Mouse (Mus musculus): ENCODE data around the gene Dmgdh. TPM values are rescaled to one million over a fixed set of nuclear protein-coding genes. Genes with fewer than 3 reads are reported as not detected.

Gene Dmgdh
- polyA plus RNA-seq (2014; fragmentation: Nextera tagmentation; extraction: Ambion mirVana), result 0.12 TPM in 1 of 2 replicates, not detected in the other

DNA sequence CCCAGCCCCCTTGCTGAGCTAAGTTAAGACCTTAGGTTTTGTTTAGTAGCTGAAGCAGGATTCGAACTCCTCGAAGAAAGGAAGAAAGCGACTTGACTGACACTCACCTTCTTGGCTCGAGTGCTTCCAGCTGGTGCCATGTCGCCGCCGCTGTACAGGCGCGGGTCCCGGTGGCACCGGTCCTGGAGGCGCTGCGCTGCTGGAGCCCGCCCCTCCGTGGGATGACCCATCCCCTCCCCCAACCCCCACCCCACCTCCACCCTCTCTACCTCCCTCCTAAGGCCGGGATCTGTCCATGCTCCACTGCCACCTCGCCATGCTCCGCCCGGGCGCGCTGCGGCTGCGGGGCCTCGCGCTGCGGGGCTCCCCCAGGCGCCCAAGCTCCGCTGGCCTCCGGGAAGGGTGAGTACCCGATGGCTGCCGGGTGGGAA, at the start of gene Dmgdh, which contains the start of gene Bhmt2:
Gene Dmgdh (plus strand): TSS at position 303 of the 431 bp plus-strand sequence.
Gene Bhmt2 (minus strand): TSS at position 172 of the 431 bp plus-strand sequence.
- H3K36me3 ChIP-seq (ENCODE audit: control insufficient read depth, insufficient read depth, low read length), result no peaks in the 10 kb centered on the region
- no peak within 1 kb of the TSS for H3K27ac ChIP-seq (ENCODE audit: low read depth, low read length)
- no peaks in the 10 kb centered on the region for H3K4me1 ChIP-seq (ENCODE audit: control insufficient read depth, insufficient read depth, low read length)
- no peak for DNase-seq (ENCODE audit: low spot score, missing footprints)
- whole genome bisulfite sequencing, result 6% methylated on average over 24 of the region's 31 CpGs
- H3K27me3 ChIP-seq (ENCODE audit: control insufficient read depth, insufficient read depth, low read length), result peaks cover 4% of the 10 kb centered on the region; the same call in 1 of the 2 replicates
- peak; percentile 42; the same call in 1 of the 2 replicates for ATAC-seq (ENCODE audit: low FRiP score)
- H3K9me3 ChIP-seq (ENCODE audit: control insufficient read depth, low read length), result no peaks in the 10 kb centered on the region
- peak within 1 kb of the TSS; percentile 33 for H3K4me2 ChIP-seq
- H3K9ac ChIP-seq (ENCODE audit: low read length), result no peak within 1 kb of the TSS
- peak within 1 kb of the TSS; percentile 7; the same call in 1 of the 2 replicates for H3K4me3 ChIP-seq (ENCODE audit: low read depth, low read length)

DNA sequence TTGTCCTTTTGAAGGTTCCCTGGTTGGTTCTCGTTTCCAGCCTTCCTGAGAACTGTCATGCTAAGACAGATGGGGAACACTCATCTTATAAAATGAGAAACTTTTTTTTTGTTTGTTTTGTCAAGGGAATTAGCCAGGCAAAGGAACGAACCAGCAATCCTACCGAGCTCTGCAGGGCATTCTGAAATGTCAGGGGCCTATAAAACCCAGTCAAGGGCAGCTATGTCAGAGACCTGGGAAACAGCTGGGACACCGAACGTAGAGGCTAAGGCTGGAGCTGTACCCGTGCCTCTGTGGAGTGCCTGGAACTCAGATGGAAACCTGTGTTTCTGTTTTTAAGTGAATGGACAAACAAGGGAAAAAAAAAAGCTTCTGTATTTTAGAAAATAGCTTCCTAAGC, 45.4 kb upstream of the Dmgdh start:
- no peak overlapping the region for H3K4me3 ChIP-seq (ENCODE audit: low read depth, low read length)
- no peaks in the 10 kb centered on the region for H3K9me3 ChIP-seq (ENCODE audit: control insufficient read depth, low read length)
- WGBS, result 16% methylated on average over 6 of the region's 6 CpGs
- H3K27me3 ChIP-seq (ENCODE audit: control insufficient read depth, insufficient read depth, low read length), result no peaks in the 10 kb centered on the region
- H3K36me3 ChIP-seq (ENCODE audit: control insufficient read depth, insufficient read depth, low read length), result no peaks in the 10 kb centered on the region
- ATAC-seq (ENCODE audit: low FRiP score) (no peak), DNase-seq (ENCODE audit: low spot score, missing footprints) (no peak)
- no peaks in the 10 kb centered on the region for H3K4me1 ChIP-seq (ENCODE audit: control insufficient read depth, insufficient read depth, low read length)
- no peak overlapping the region for H3K4me2 ChIP-seq
- H3K9ac ChIP-seq (ENCODE audit: low read length), result no peak overlapping the region
- no peak overlapping the region for H3K27ac ChIP-seq (ENCODE audit: low read depth, low read length)

DNA sequence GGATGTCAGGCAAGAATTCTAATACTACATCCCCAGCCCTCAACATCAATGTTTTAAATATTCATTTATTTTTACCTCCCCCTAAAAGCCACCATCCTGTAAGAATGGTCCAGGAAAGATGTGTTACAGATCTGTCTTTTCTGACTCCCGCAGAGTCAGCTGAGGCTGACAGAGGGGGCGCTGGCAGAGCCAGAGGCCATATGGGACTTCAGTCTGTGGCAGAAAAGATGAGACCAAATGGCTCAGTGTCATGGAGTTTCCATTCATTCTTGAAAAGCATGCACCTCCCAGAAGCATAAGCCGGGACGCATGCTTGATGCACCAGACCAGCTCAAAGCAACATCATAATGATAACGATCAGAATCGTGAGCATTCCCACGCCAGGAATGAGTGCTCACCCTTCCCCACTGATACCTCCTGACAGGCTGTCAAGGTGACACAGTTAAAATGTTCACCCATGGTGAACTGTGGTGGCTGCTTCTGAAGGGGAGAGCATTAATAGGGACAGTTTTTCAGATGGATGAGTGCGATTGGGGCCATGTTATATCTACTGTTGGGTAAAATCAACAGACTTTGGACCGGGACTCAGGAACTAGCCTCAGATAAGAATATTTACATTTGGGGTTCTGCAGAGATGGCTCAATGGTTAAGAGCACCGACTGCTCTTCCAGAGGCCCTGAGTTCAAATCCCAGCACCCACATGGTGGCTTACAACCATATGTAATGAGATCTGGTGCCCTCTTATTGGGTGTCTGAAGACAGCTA, 43.1 kb upstream of the Dmgdh start:
- ATAC-seq (ENCODE audit: low FRiP score) (no peak), DNase-seq (ENCODE audit: low spot score, missing footprints) (no peak)
- Histone ChIP-seq H3K9me3 (ENCODE audit: control insufficient read depth, low read length) (no peaks in the 10 kb centered on the region), H3K4me3 (ENCODE audit: low read depth, low read length) (no peak overlapping the region), H3K27ac (ENCODE audit: low read depth, low read length) (no peak overlapping the region), H3K9ac (ENCODE audit: low read length) (no peak overlapping the region), H3K27me3 (ENCODE audit: control insufficient read depth, insufficient read depth, low read length) (no peaks in the 10 kb centered on the region), H3K36me3 (ENCODE audit: control insufficient read depth, insufficient read depth, low read length) (no peaks in the 10 kb centered on the region), H3K4me1 (ENCODE audit: control insufficient read depth, insufficient read depth, low read length) (no peaks in the 10 kb centered on the region), H3K4me2 (no peak overlapping the region)
- WGBS, result 95% methylated on average over 10 of the region's 10 CpGs

DNA sequence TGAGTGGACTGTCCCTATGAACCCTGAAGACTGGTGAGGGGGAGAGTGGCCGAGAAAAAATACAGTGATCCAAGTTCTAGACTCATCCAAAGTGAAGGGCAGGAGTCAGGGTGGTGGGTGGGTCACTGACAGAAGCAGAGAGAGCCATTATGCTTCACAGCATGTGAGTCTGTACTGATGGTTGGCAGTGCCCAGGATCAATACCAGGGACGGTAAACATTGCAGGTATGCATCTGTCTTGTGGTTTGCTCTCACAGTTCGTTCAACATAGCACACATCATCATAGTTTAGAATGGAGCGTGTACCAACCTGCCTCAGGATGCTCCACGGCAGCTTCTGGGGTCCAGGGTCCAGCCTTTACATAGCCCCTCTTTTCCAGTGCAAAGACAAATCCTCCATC, 41.3 kb upstream of the Dmgdh start:
- Histone ChIP-seq H3K36me3 (ENCODE audit: control insufficient read depth, insufficient read depth, low read length) (no peaks in the 10 kb centered on the region), H3K9me3 (ENCODE audit: control insufficient read depth, low read length) (no peaks in the 10 kb centered on the region), H3K4me3 (ENCODE audit: low read depth, low read length) (no peak overlapping the region), H3K9ac (ENCODE audit: low read length) (no peak overlapping the region), H3K27me3 (ENCODE audit: control insufficient read depth, insufficient read depth, low read length) (no peaks in the 10 kb centered on the region), H3K4me1 (ENCODE audit: control insufficient read depth, insufficient read depth, low read length) (no peaks in the 10 kb centered on the region), H3K4me2 (no peak overlapping the region), H3K27ac (ENCODE audit: low read depth, low read length) (no peak overlapping the region)
- DNase-seq (ENCODE audit: low spot score, missing footprints) (no peak), ATAC-seq (ENCODE audit: low FRiP score) (no peak)
- WGBS, result 92% methylated on average over 5 of the region's 5 CpGs

DNA sequence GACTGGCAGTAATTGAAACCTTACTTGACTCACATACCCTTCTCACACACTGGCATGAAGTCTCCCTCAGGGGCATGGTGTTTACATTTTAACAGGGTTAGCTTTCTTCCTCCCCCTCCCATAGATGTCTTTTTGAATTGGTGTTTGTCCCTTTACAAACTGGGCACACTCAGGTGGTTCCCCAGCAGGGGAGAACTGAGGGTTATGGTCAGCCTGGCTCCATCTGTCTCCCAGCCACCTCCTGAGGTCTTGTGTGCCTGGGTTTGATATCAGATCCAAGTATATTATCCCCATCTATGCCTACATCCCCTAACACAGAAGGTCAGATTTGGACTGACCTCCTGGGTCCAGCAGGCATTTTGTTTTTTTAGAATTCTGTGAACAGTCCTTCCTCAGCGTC, 37.7 kb upstream of the Dmgdh start:
- Histone ChIP-seq H3K4me1 (ENCODE audit: control insufficient read depth, insufficient read depth, low read length) (no peaks in the 10 kb centered on the region), H3K9ac (ENCODE audit: low read length) (no peak overlapping the region), H3K4me2 (no peak overlapping the region), H3K9me3 (ENCODE audit: control insufficient read depth, low read length) (no peaks in the 10 kb centered on the region), H3K4me3 (ENCODE audit: low read depth, low read length) (no peak overlapping the region), H3K27ac (ENCODE audit: low read depth, low read length) (no peak overlapping the region), H3K36me3 (ENCODE audit: control insufficient read depth, insufficient read depth, low read length) (no peaks in the 10 kb centered on the region), H3K27me3 (ENCODE audit: control insufficient read depth, insufficient read depth, low read length) (no peaks in the 10 kb centered on the region)
- no peak for DNase-seq (ENCODE audit: low spot score, missing footprints)
- no peak for ATAC-seq (ENCODE audit: low FRiP score)
- WGBS, result 68% methylated on average over 1 of the region's 1 CpGs

DNA sequence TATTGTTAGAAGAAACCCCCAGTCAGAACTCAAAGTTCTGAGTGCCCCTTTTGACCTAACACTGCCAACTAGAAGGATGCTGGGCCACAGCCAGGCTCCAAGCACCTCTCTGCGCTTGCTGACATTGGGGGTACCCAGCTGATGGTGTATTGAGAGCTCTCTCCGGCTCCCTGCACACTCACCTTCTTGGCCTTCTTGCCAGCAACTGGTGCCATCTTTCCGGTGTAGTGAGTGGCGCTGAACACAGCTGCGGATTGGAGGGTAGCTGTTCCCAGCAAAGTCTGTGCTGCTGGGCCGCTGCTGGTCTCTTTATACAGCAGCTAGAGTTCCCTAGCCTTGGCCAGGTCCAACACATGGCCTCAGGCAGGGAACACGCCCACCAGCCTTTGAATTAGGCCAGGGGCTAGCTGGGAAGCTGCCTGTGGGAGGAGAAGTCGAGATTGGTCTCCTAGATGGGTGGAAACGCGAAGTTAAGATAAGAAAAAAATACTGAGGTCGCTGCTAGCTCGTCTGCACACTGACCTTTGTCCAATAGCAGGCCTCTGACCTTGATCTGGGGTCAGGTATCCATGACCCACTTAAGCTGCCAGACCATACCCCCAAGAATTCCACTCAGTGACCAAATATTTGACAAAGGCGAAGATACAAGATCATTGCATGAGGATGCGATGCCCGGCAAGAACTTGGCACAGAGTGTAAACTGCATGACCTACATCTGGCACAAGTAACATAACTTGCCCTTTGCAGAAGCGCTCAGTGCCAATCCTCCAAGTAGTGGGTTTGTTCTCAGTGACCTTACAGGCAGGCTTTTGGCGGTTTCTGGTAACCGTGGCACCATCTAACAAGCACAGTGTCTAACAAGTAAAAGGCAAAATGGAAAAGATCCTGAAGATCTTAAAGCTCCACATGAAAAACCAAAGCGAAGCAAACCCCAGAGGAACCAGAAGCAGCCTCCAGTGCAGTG, 36.7 kb upstream of the Dmgdh start, which contains the start of gene Bhmt:
Gene Bhmt (minus strand): TSS at position 680 of the 964 bp plus-strand sequence.
- H3K27ac ChIP-seq (ENCODE audit: low read depth, low read length), result no peak within 1 kb of the TSS
- H3K36me3 ChIP-seq (ENCODE audit: control insufficient read depth, insufficient read depth, low read length), result no peaks in the 10 kb centered on the region
- WGBS, result 71% methylated on average over 19 of the region's 19 CpGs
- H3K27me3 ChIP-seq (ENCODE audit: control insufficient read depth, insufficient read depth, low read length), result no peaks in the 10 kb centered on the region
- H3K9me3 ChIP-seq (ENCODE audit: control insufficient read depth, low read length), result no peaks in the 10 kb centered on the region
- no peaks in the 10 kb centered on the region for H3K4me1 ChIP-seq (ENCODE audit: control insufficient read depth, insufficient read depth, low read length)
- H3K4me2 ChIP-seq, result no peak within 1 kb of the TSS
- no peak within 1 kb of the TSS for H3K9ac ChIP-seq (ENCODE audit: low read length)
- H3K4me3 ChIP-seq (ENCODE audit: low read depth, low read length), result no peak within 1 kb of the TSS
- ATAC-seq (ENCODE audit: low FRiP score) (no peak), DNase-seq (ENCODE audit: low spot score, missing footprints) (no peak)

DNA sequence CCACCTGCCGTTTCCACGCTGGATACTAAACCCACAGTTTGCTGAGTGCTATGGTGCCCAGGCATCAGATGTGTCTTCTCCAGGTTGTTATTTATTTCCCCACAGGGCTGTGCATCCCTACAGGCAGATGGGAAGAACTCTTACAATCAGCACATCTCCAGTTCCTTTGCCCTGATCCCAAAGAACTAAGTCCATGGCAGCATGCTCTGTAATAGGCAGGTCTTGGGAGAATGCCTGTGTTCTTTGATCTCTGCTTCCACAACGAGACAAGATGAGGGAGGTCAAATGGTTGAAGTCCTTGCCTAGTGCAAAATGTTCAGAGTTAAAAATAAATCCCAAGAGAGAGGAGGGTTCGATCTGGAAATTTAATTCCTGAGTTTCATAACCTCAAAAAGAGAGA, 34.6 kb upstream of the Dmgdh start:
- H3K27me3 ChIP-seq (ENCODE audit: control insufficient read depth, insufficient read depth, low read length), result no peaks in the 10 kb centered on the region
- no peak for DNase-seq (ENCODE audit: low spot score, missing footprints)
- ATAC-seq (ENCODE audit: low FRiP score), result no peak

DNA sequence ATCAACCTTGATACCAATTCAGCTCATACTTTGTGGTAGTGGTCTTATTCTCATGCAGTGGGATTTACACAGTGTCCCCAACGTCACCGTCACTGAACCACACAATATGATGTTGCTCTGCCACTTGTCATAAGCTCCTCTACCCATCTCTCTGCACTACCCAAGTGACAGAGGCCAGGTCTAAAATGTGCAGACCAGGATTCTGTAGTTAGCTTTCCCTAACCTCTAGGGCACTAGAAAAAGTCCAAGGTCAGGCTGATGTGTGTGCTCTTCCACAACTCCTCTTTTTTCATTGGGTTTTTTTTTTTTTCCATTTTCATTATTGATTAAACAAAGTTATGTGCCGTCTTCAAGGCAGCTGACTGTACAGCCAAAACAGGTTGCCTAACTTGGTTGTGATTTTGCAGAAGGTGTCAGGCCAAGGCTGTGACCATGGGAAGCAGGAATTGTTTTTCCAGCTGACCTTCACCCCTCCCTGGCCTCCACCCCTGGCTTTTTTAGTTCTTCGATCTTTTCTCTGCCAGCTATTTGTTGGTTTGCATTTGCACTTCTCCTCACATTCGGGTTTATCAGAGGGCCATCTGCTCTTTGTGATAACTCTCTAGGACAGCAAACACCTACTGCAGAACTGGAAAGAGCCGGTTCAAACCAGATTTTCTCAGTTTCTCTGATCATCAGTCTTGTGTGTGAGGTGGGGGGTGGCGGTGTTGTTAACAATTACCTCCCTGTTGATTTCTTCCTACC, 25.7 kb upstream of the Dmgdh start:
- Histone ChIP-seq H3K4me1 (ENCODE audit: control insufficient read depth, insufficient read depth, low read length) (no peaks in the 10 kb centered on the region), H3K27me3 (ENCODE audit: control insufficient read depth, insufficient read depth, low read length) (no peaks in the 10 kb centered on the region), H3K4me2 (no peak overlapping the region), H3K9ac (ENCODE audit: low read length) (no peak overlapping the region), H3K36me3 (ENCODE audit: control insufficient read depth, insufficient read depth, low read length) (no peaks in the 10 kb centered on the region), H3K9me3 (ENCODE audit: control insufficient read depth, low read length) (no peaks in the 10 kb centered on the region), H3K4me3 (ENCODE audit: low read depth, low read length) (no peak overlapping the region), H3K27ac (ENCODE audit: low read depth, low read length) (no peak overlapping the region)
- no peak for ATAC-seq (ENCODE audit: low FRiP score)
- DNase-seq (ENCODE audit: low spot score, missing footprints), result no peak
- WGBS, result 85% methylated on average over 7 of the region's 7 CpGs

More for the DNA sequence above, 34.6 kb upstream of the Dmgdh start:
- Histone ChIP-seq H3K9me3 (ENCODE audit: control insufficient read depth, low read length) (no peaks in the 10 kb centered on the region), H3K4me3 (ENCODE audit: low read depth, low read length) (no peak overlapping the region), H3K27ac (ENCODE audit: low read depth, low read length) (no peak overlapping the region), H3K9ac (ENCODE audit: low read length) (no peak overlapping the region), H3K4me1 (ENCODE audit: control insufficient read depth, insufficient read depth, low read length) (no peaks in the 10 kb centered on the region), H3K4me2 (no peak overlapping the region), H3K36me3 (ENCODE audit: control insufficient read depth, insufficient read depth, low read length) (no peaks in the 10 kb centered on the region)
- WGBS, result 70% methylated on average over 4 of the region's 4 CpGs
